Mouse (Mus musculus): ENCODE data around the gene Litaf. TPM values are rescaled to one million over a fixed set of nuclear protein-coding genes. Genes with fewer than 3 reads are reported as not detected.
"Not testable (repeated sequence)": the region's sequence is repeated elsewhere in the genome, so short reads cannot be mapped to it uniquely, and the experiment has no call there.

The Litaf gene
- polyA plus RNA-seq, 1 experiment from 2014 or later, result 88.9 TPM

DNA sequence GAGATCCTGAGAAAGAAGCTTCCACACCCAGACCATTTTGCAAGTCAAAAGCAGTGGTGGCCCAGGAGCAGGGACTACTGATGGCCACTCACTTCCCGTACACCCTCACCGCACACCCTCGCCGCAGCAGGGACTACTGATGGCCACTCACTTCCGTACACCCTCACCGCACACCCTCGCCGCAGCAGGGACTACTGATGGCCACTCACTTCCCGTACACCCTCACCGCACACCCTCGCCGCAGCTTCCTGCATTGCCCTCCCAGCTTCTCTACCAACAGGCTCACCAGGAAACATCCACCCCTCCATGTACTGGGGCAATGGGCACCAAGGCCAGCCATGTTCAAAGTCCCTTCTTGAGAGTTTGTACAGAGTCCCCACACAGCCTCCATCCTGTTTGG, 107.7 kb downstream of the Litaf start:
- Histone ChIP-seq H3K36me3 (ENCODE audit: control insufficient read depth, insufficient read depth, low read length) (peaks cover 43% of the 10 kb centered on the region), H3K4me1 (ENCODE audit: control insufficient read depth, insufficient read depth, low read length) (peaks cover 19% of the 10 kb centered on the region), H3K27ac (replicated peaks; ENCODE audit: low read depth, low read length) (peak overlapping the region; percentile 61; the same call in 1 of the 2 replicates)
- H3K4me2 ChIP-seq (ENCODE audit: low read depth, low read length); H3K9ac ChIP-seq (ENCODE audit: low read depth, low read length); ATAC-seq (ENCODE audit: low read depth); H3K27me3 ChIP-seq (replicated peaks; ENCODE audit: control insufficient read depth, insufficient read depth, low read length); H3K4me3 ChIP-seq (ENCODE audit: low read depth, low read length); H3K9me3 ChIP-seq (ENCODE audit: control insufficient read depth, low read length); DNase-seq (ENCODE audit: low spot score): not testable (repeated sequence)
- WGBS, result 95% methylated on average over 12 of the region's 12 CpGs

DNA sequence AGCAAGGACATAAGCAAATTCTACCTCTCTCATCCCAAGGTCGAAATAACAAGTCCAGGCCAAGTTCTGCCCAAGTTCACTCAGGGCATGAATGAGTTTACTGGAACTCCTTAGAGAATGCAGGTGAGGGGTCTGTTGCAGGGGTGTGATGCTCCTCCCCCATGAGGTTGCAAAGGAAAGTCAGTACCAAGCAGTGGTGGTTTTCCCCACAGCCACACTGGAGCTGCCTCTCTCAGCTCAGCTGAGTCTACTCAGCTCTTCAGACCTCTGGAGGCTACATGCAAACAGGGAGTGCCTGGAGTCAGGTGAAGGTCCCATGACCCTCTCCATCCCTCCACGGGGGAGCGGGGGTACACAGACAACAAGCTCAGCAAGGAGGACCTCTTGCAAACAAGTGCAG, 108.2 kb downstream of the Litaf start:
- no peak for ATAC-seq (ENCODE audit: low read depth)

DNA sequence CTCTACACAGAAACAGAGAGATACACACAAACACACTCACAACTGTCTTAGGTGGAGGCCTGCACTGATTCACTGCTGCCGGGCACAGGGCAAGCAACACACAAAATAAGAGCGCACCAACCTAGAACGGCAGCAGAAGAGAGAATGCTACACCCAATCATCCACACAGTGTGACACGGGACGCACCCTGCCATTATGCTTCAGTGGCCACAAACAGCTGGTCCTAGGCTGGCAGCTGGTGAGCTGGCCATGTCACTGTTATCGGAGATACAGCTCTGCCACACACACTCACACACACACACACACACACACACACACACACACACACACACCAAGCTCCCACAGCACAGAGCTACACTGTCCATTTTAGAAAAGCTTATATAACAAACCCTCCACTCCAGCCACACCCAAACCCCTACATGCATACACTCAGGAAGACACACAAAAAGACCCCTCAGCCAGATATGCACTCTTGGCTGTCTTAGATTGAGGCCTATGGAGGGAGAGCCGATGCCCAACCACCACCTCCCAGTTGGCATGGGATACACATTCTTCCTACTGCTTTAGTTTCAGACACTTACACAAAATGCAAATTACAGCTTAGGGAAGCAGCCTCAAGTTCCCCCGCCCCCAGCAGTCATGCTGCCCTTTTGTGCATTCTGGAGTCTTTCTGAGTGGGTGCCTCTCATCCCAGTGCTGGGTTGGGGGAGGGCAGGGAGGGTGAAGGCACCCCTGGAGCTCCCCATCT, 108.8 kb downstream of the Litaf start:
- no peak overlapping the region for H3K4me2 ChIP-seq (ENCODE audit: low read depth, low read length)
- H3K9me3 ChIP-seq (ENCODE audit: control insufficient read depth, low read length), result no peaks in the 10 kb centered on the region
- H3K27ac ChIP-seq (replicated peaks; ENCODE audit: low read depth, low read length), result peak overlapping the region; percentile 61
- DNase-seq (ENCODE audit: low spot score) (peak; percentile 61), ATAC-seq (ENCODE audit: low read depth) (peak; percentile 44)
- H3K27me3 ChIP-seq (replicated peaks; ENCODE audit: control insufficient read depth, insufficient read depth, low read length), result no peaks in the 10 kb centered on the region
- no peak overlapping the region for H3K4me3 ChIP-seq (ENCODE audit: low read depth, low read length)
- H3K36me3 ChIP-seq (ENCODE audit: control insufficient read depth, insufficient read depth, low read length), result peaks cover 31% of the 10 kb centered on the region
- H3K9ac ChIP-seq (ENCODE audit: low read depth, low read length), result peak overlapping the region; percentile 19; the same call in 1 of the 2 replicates
- WGBS, result 83% methylated on average over 8 of the region's 8 CpGs
- peaks cover 19% of the 10 kb centered on the region for H3K4me1 ChIP-seq (ENCODE audit: control insufficient read depth, insufficient read depth, low read length)

More for the DNA sequence above, 108.2 kb downstream of the Litaf start:
- peaks cover 19% of the 10 kb centered on the region for H3K4me1 ChIP-seq (ENCODE audit: control insufficient read depth, insufficient read depth, low read length)
- no peaks in the 10 kb centered on the region for H3K9me3 ChIP-seq (ENCODE audit: control insufficient read depth, low read length)
- DNase-seq (ENCODE audit: low spot score), result no peak
- H3K9ac ChIP-seq (ENCODE audit: low read depth, low read length), result no peak overlapping the region
- H3K27me3 ChIP-seq (replicated peaks; ENCODE audit: control insufficient read depth, insufficient read depth, low read length), result no peaks in the 10 kb centered on the region
- H3K36me3 ChIP-seq (ENCODE audit: control insufficient read depth, insufficient read depth, low read length), result peaks cover 38% of the 10 kb centered on the region
- H3K27ac ChIP-seq (replicated peaks; ENCODE audit: low read depth, low read length), result peak overlapping the region; percentile 61; the same call in 1 of the 2 replicates
- WGBS, result 81% methylated on average over 3 of the region's 3 CpGs
- H3K4me2 ChIP-seq (ENCODE audit: low read depth, low read length), result no peak overlapping the region
- H3K4me3 ChIP-seq (ENCODE audit: low read depth, low read length), result no peak overlapping the region

DNA sequence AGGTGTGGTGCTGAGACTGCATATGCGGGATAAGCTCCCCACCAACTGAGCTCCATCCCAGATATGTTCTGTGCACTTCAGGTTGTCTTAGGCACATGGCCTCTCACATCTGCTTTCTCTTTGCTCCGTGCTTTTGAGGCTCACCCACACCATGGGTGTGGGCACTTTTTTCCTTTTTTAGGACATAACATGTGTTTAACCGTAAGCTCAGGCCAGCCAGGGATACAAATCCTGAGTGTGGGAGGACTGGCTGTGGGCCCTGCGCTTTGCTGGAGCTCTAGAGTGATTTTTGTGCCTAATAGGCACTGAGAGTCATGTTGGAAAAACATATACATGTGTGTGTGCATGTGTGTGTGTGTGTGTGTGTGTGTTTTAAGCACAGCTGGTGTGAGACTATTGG, 110.9 kb downstream of the Litaf start:
- peaks cover 15% of the 10 kb centered on the region for H3K36me3 ChIP-seq (ENCODE audit: control insufficient read depth, insufficient read depth, low read length)
- no peak overlapping the region for H3K4me3 ChIP-seq (ENCODE audit: low read depth, low read length)
- peak overlapping the region; percentile 58; the same call in 1 of the 2 replicates for H3K27ac ChIP-seq (replicated peaks; ENCODE audit: low read depth, low read length)
- ATAC-seq (ENCODE audit: low read depth), result no peak
- peak; percentile 40 for DNase-seq (ENCODE audit: low spot score)
- H3K9me3 ChIP-seq (ENCODE audit: control insufficient read depth, low read length), result no peaks in the 10 kb centered on the region
- H3K4me1 ChIP-seq (ENCODE audit: control insufficient read depth, insufficient read depth, low read length), result peaks cover 19% of the 10 kb centered on the region
- no peak overlapping the region for H3K4me2 ChIP-seq (ENCODE audit: low read depth, low read length)
- H3K9ac ChIP-seq (ENCODE audit: low read depth, low read length), result no peak overlapping the region
- WGBS, result 67% methylated on average over 4 of the region's 4 CpGs
- H3K27me3 ChIP-seq (replicated peaks; ENCODE audit: control insufficient read depth, insufficient read depth, low read length), result no peaks in the 10 kb centered on the region

DNA sequence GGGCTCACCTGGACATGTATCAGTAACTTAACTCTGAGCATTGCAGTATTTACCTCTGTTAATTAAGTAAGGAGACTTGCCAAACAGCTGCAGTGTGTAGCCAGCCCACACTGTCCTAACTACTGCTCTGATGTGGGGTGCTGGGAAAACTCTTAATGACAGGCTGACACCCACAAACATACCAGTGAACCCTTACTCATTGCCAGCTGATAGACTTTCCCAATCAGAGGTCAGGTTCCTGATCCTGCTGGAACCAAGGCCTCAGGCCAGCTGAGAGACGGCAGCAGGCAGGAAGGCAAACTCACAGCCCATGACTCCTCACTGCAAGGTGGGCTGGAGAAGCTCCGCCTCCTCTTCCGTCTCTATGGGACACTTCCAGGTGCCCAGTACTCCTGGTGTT, 113.1 kb downstream of the Litaf start:
- no peak overlapping the region for H3K4me3 ChIP-seq (ENCODE audit: low read depth, low read length)
- H3K4me1 ChIP-seq (ENCODE audit: control insufficient read depth, insufficient read depth, low read length), result peaks cover 7% of the 10 kb centered on the region
- H3K9me3 ChIP-seq (ENCODE audit: control insufficient read depth, low read length), result no peaks in the 10 kb centered on the region
- H3K4me2 ChIP-seq (ENCODE audit: low read depth, low read length), result no peak overlapping the region
- no peaks in the 10 kb centered on the region for H3K27me3 ChIP-seq (replicated peaks; ENCODE audit: control insufficient read depth, insufficient read depth, low read length)
- no peak overlapping the region for H3K27ac ChIP-seq (replicated peaks; ENCODE audit: low read depth, low read length)
- H3K36me3 ChIP-seq (ENCODE audit: control insufficient read depth, insufficient read depth, low read length), result 0 out of 2 replicates have a peak, but pooled peaks cover 4% of the 10 kb centered on the region
- 88% methylated on average over 3 of the region's 3 CpGs for WGBS
- DNase-seq (ENCODE audit: low spot score) (no peak), ATAC-seq (ENCODE audit: low read depth) (no peak)
- no peak overlapping the region for H3K9ac ChIP-seq (ENCODE audit: low read depth, low read length)

DNA sequence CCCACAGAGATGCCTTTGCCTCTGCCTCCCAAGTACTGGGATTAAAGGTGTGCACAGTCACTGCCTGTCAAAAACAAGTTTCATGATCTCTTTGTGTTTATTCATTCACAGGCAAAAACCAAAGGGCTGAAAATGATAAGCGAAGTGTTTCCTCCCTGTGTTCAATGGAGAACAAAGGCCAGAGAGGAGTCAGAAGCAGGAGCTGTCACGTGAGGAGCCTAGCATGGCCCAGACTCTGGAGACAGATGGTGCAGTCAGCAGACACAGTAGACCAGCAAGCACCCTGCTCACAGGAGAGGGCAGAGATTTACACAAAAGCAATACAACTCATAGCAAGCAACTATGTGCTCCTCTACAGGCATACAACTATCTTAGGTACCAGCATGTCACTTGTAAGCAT, 113.9 kb downstream of the Litaf start:
- 74% methylated on average over 2 of the region's 2 CpGs for WGBS
- ATAC-seq (ENCODE audit: low read depth), result no peak

DNA sequence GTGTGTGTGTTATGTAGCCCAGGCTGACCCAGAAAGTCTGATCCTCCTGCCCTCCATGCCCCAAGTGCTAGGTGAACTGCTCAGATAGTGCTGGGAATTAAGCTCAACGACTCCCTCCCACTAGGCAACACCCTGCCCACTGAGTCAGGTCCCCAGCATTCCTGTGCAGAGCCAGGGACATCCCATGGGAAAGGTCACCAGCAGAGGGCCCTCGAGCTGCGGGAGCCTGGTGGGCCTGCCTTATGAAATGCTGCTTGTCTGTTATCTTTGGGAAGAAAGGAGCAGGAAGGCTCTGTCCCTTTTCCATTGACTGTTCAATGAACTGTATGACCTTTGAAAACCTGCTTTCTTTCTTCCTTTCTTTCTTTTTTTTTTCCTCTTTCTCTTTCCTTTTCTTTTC, 114.4 kb downstream of the Litaf start:
- Histone ChIP-seq H3K4me2 (ENCODE audit: low read depth, low read length) (no peak overlapping the region), H3K4me1 (ENCODE audit: control insufficient read depth, insufficient read depth, low read length) (no peaks in the 10 kb centered on the region), H3K9me3 (ENCODE audit: control insufficient read depth, low read length) (no peaks in the 10 kb centered on the region), H3K27ac (replicated peaks; ENCODE audit: low read depth, low read length) (no peak overlapping the region), H3K4me3 (ENCODE audit: low read depth, low read length) (no peak overlapping the region), H3K9ac (ENCODE audit: low read depth, low read length) (no peak overlapping the region), H3K27me3 (replicated peaks; ENCODE audit: control insufficient read depth, insufficient read depth, low read length) (no peaks in the 10 kb centered on the region), H3K36me3 (ENCODE audit: control insufficient read depth, insufficient read depth, low read length) (0 out of 2 replicates have a peak, but pooled peaks cover 4% of the 10 kb centered on the region)
- ATAC-seq (ENCODE audit: low read depth), result no peak
- no peak for DNase-seq (ENCODE audit: low spot score)
- WGBS, result 15% methylated on average over 3 of the region's 3 CpGs

More for the DNA sequence above, 113.9 kb downstream of the Litaf start:
- Histone ChIP-seq H3K9ac (ENCODE audit: low read depth, low read length) (no peak overlapping the region), H3K9me3 (ENCODE audit: control insufficient read depth, low read length) (no peaks in the 10 kb centered on the region), H3K4me3 (ENCODE audit: low read depth, low read length) (no peak overlapping the region), H3K27me3 (replicated peaks; ENCODE audit: control insufficient read depth, insufficient read depth, low read length) (no peaks in the 10 kb centered on the region), H3K4me2 (ENCODE audit: low read depth, low read length) (no peak overlapping the region), H3K4me1 (ENCODE audit: control insufficient read depth, insufficient read depth, low read length) (no peaks in the 10 kb centered on the region), H3K27ac (replicated peaks; ENCODE audit: low read depth, low read length) (no peak overlapping the region), H3K36me3 (ENCODE audit: control insufficient read depth, insufficient read depth, low read length) (0 out of 2 replicates have a peak, but pooled peaks cover 4% of the 10 kb centered on the region)
- DNase-seq (ENCODE audit: low spot score), result no peak

DNA sequence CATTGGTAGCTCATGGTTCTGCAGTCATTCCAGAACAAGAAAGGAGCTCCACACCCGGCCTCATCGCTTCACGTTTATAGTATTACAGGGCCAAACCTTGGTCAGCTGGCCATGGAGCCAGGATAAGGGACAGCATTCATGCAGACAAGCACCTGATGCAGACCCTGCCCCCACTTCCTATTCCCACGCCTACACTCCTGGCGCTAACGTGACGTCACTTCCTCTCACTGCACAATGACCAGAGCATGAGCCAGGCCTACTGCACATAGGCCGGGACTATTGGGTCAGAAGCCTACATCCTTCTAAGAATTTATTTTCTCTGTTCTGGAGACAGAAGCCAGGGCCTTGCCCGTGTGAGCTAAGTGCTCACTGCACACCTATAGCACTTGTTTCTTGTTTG, 115.4 kb downstream of the Litaf start:
- no peak for DNase-seq (ENCODE audit: low spot score)
- ATAC-seq (ENCODE audit: low read depth), result no peak
- 78% methylated on average over 9 of the region's 9 CpGs for WGBS
- H3K9me3 ChIP-seq (ENCODE audit: control insufficient read depth, low read length), result no peaks in the 10 kb centered on the region
- no peaks in the 10 kb centered on the region; the same call in 1 of the 2 replicates for H3K4me1 ChIP-seq (ENCODE audit: control insufficient read depth, insufficient read depth, low read length)
- no peak overlapping the region for H3K4me2 ChIP-seq (ENCODE audit: low read depth, low read length)
- H3K9ac ChIP-seq (ENCODE audit: low read depth, low read length), result no peak overlapping the region
- 0 out of 2 replicates have a peak, but pooled peaks cover 4% of the 10 kb centered on the region for H3K36me3 ChIP-seq (ENCODE audit: control insufficient read depth, insufficient read depth, low read length)
- H3K27ac ChIP-seq (replicated peaks; ENCODE audit: low read depth, low read length), result no peak overlapping the region
- no peak overlapping the region for H3K4me3 ChIP-seq (ENCODE audit: low read depth, low read length)
- H3K27me3 ChIP-seq (replicated peaks; ENCODE audit: control insufficient read depth, insufficient read depth, low read length), result no peaks in the 10 kb centered on the region

DNA sequence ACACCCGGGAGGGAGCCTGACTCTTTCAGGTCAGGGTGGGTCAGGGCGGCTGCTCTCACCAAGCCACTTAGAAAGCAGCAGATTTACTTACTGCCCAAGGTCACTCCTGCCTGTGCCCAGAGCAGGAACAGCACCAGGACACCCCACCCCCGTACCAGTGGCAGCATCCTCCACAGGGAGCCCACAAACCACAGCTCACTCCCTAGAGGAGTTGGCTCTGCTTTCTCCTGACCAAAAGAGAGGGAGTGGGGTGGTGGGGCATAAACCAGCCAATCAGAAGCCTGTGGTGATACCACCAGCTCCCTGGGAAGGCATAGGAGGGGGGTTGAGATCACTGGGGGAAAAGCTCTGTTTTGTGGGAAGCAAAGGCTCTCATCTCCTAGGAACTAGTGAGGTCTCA, 118.2 kb downstream of the Litaf start:
- 43% methylated on average over 3 of the region's 3 CpGs for WGBS
- no peaks in the 10 kb centered on the region for H3K9me3 ChIP-seq (ENCODE audit: control insufficient read depth, low read length)
- no peak overlapping the region for H3K4me3 ChIP-seq (ENCODE audit: low read depth, low read length)

More for the DNA sequence above, 118.2 kb downstream of the Litaf start:
- Histone ChIP-seq H3K27me3 (replicated peaks; ENCODE audit: control insufficient read depth, insufficient read depth, low read length) (no peaks in the 10 kb centered on the region), H3K9ac (ENCODE audit: low read depth, low read length) (no peak overlapping the region), H3K4me2 (ENCODE audit: low read depth, low read length) (no peak overlapping the region), H3K27ac (replicated peaks; ENCODE audit: low read depth, low read length) (no peak overlapping the region), H3K4me1 (ENCODE audit: control insufficient read depth, insufficient read depth, low read length) (no peaks in the 10 kb centered on the region; the same call in 1 of the 2 replicates), H3K36me3 (ENCODE audit: control insufficient read depth, insufficient read depth, low read length) (no peaks in the 10 kb centered on the region)
- ATAC-seq (ENCODE audit: low read depth) (peak; percentile 74), DNase-seq (ENCODE audit: low spot score) (peak; percentile 51)
